Mouse (Mus musculus) stomach, postnatal 0 days (tissue): ENCODE results near the gene Clic5. TPM values are rescaled to one million over a fixed set of nuclear protein-coding genes. Genes with fewer than 3 reads are reported as not detected.

Experiments
- ATAC-seq: fragments of 200-750 bp; cut with Nextera tagmentation; 2 replicates; pipeline ENCODE4 v1.8.0; 2017; ENCODE audit not compliant: low FRiP score, low TSS enrichment
- DNase-seq: peaks from one replicate; pipeline ENCODE4 v3.0.0-alpha.2; 2016; ENCODE audit warnings: low spot score
- H3K27ac ChIP-seq: fragments of 300-500 bp; sonication (generic); replicated peaks from 2 replicates; pipeline ENCODE4 v1.5.1; 2014; ENCODE audit warnings: mild to moderate bottlenecking, control low read depth
- H3K27me3 ChIP-seq: fragments of 300-500 bp; sonication (generic); 2 replicates; pipeline ENCODE4 v1.6.1; 2014; ENCODE audit warnings: low read length; ENCODE audit not compliant: control insufficient read depth, insufficient read depth
- H3K36me3 ChIP-seq: fragments of 300-500 bp; sonication (generic); 2 replicates; pipeline ENCODE4 v1.6.1; 2014; ENCODE audit warnings: low read length, mixed read lengths; ENCODE audit not compliant: control insufficient read depth, insufficient read depth
- H3K4me1 ChIP-seq: fragments of 300-500 bp; sonication (generic); replicated peaks from 2 replicates; pipeline ENCODE4 v1.6.1; 2014; ENCODE audit warnings: antibody characterized with exemption; ENCODE audit not compliant: control insufficient read depth, insufficient read depth
- H3K4me2 ChIP-seq: fragments of 300-500 bp; sonication (generic); replicated peaks from 2 replicates; pipeline ENCODE4 v1.6.1; 2014; ENCODE audit warnings: low read depth, mild to moderate bottlenecking, control low read depth, moderate library complexity
- H3K4me3 ChIP-seq: fragments of 300-500 bp; sonication (generic); 2 replicates; pipeline ENCODE4 v1.5.1; 2014; ENCODE audit warnings: low read depth, low read length, control low read depth
- H3K9ac ChIP-seq: fragments of 300-500 bp; sonication (generic); 2 replicates; pipeline ENCODE4 v1.6.1; 2014; ENCODE audit warnings: mild to moderate bottlenecking, low read length, control low read depth, mixed read lengths
- H3K9me3 ChIP-seq: fragments of 300-500 bp; sonication (generic); 2 replicates; pipeline ENCODE4 v1.6.1; 2016; ENCODE audit warnings: low read length; ENCODE audit not compliant: control insufficient read depth
- CTCF ChIP-seq: IDR thresholded peaks from 2 replicates; pipeline ENCODE4 v1.5.1; 2016; ENCODE audit warnings: antibody characterized with exemption, low read depth, mild to moderate bottlenecking, moderate library complexity
- EP300 ChIP-seq: optimal IDR thresholded peaks from 2 replicates; pipeline ENCODE3; 2016; ENCODE audit warnings: antibody characterized with exemption
- WGBS: fragments of 180-500 bp; shearing (Covaris S2); extraction: QIAGEN DNeasy Blood & Tissue Kit; methylation state at CpG from one replicate; pipeline ENCODE4 v1.1.7; 2014; 5-methylcytosine and 5-hydroxymethylcytosine counted together
- polyA plus RNA-seq: library from polyadenylated mRNA; unstranded; fragments of >200 nt; fragmentation: Nextera tagmentation; extraction: Ambion mirVana; gene quantifications from 2 replicates; pipeline ENCODE4 v1.2.1, GENCODE M21; 2015

Gene Clic5
- polyA plus RNA-seq, 1 experiment from 2014 or later, result 3.7 TPM

GRCm38 (mm10) chr17:44165730-44166347, 22.5 kb upstream of the Clic5 start:
- WGBS, result 64% methylated on average over 11 of the region's 11 CpGs

DNA sequence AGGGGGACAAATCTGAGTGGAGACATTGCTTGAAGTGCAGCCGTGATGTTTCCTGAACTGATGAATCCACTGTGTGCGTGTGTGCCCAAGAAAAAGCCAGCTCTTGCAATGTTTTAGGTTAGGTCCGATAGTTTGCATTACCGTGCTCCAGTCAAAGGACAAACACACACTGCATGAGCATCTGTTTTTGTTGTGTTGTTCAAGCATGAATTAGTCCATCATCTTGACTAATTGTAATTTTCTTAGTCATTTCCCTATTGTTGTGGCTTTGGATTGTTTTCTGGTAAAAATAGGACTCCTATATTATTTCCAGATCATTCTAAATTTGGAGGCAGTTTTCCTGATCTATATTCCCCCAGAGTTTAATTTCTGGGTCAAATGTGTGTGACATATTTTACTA, 18.7 kb upstream of the Clic5 start:
- Histone ChIP-seq H3K27me3 (no peaks in the 10 kb centered on the region), H3K9me3 (no peaks in the 10 kb centered on the region), H3K4me2 (no peak overlapping the region), H3K27ac (no peak overlapping the region), H3K4me3 (no peak overlapping the region), H3K4me1 (no peaks in the 10 kb centered on the region), H3K9ac (no peak overlapping the region), H3K36me3 (no peaks in the 10 kb centered on the region)
- TF ChIP-seq CTCF, result no peak
- no peak for TF ChIP-seq EP300
- WGBS, result 84% methylated on average over 4 of the region's 4 CpGs
- no peak for DNase-seq
- no peak for ATAC-seq

More at GRCm38 (mm10) chr17:44165730-44166347, 22.5 kb upstream of the Clic5 start:
- ATAC-seq (peak; percentile 94), DNase-seq (peak; percentile 73)
- Histone ChIP-seq H3K4me1 (no peaks in the 10 kb centered on the region), H3K9me3 (no peaks in the 10 kb centered on the region), H3K27me3 (no peaks in the 10 kb centered on the region), H3K27ac (no peak overlapping the region), H3K4me3 (no peak overlapping the region), H3K4me2 (no peak overlapping the region), H3K36me3 (no peaks in the 10 kb centered on the region), H3K9ac (no peak overlapping the region)
- TF ChIP-seq EP300 (no peak), CTCF (peak; percentile 58)

DNA sequence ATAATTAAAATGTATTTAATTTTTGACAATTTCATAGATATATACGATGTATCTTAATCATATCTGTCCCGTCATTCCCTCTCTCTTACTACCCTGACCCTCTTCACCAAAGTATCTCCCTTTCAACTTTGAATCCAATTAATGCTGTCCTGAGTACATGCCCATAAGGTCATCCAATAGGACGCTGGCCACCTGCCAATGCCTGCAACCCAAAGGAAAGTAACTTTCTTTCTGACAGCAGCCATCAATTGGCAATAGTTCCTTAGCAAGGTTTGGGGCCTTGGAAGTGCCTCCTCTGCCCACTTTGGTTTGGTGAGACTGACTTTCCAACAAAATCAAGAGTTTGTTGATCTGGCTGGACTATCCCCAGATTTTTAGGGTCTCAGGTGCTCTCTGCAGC, 18.1 kb upstream of the Clic5 start:
- Histone ChIP-seq H3K4me1 (no peaks in the 10 kb centered on the region), H3K36me3 (no peaks in the 10 kb centered on the region), H3K9ac (no peak overlapping the region), H3K9me3 (no peaks in the 10 kb centered on the region), H3K4me2 (no peak overlapping the region), H3K27ac (no peak overlapping the region), H3K4me3 (no peak overlapping the region), H3K27me3 (no peaks in the 10 kb centered on the region)
- TF ChIP-seq CTCF, result no peak
- no peak for TF ChIP-seq EP300
- ATAC-seq, result no peak
- no peak for DNase-seq
- whole genome bisulfite sequencing, result 84% methylated on average over 3 of the region's 3 CpGs

DNA sequence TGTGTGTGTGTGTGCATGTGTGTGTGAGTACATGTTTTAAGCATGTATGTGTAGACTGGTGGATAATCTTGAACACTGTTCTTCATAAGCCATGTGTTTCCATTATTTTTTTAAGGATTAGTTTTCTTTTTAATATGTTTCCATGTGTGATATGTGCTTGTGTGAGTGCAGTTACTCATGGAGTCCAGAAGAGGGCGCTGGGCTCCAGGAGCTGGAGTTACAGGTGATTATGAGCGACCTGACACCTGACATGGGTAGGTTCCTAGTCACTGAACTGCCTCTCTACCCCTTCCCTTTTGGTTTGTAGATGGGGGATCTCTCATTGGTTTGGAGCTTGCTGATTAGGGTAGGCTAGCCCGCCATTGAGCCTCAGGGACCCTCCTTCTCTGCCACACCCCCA, 16.5 kb upstream of the Clic5 start:
- DNase-seq (no peak), ATAC-seq (no peak)
- Histone ChIP-seq H3K4me3 (no peak overlapping the region), H3K9ac (no peak overlapping the region), H3K9me3 (no peaks in the 10 kb centered on the region), H3K4me1 (no peaks in the 10 kb centered on the region), H3K36me3 (no peaks in the 10 kb centered on the region), H3K4me2 (no peak overlapping the region), H3K27ac (no peak overlapping the region), H3K27me3 (no peaks in the 10 kb centered on the region)
- TF ChIP-seq CTCF (peak; percentile 43), EP300 (no peak)
- 46% methylated on average over 3 of the region's 3 CpGs for WGBS

DNA sequence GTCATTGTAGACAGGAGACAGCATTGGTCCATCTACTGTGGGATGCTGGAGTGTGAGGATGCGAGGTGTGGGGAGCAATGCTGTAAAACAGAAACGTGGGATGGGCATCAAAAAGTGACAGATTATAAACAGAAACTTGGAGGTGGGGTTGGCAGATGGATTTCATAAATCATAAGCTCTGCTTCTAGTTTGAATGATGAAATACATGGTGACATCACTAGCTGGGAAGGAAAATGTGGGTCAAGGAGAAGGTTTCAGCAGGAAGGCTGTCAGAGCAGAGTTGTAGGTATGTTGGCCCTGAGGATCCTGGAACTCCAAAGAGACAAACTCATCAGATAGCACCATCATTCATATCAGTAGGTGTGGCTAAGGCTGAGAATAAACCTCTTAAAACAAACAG, 15.0 kb upstream of the Clic5 start:
- DNase-seq, result no peak
- Histone ChIP-seq H3K36me3 (no peaks in the 10 kb centered on the region), H3K9me3 (no peaks in the 10 kb centered on the region), H3K4me1 (no peaks in the 10 kb centered on the region), H3K27ac (no peak overlapping the region), H3K9ac (no peak overlapping the region), H3K4me2 (no peak overlapping the region), H3K4me3 (no peak overlapping the region), H3K27me3 (no peaks in the 10 kb centered on the region)
- no peak for ATAC-seq
- 52% methylated on average over 2 of the region's 2 CpGs for WGBS
- no peak for TF ChIP-seq EP300
- no peak for TF ChIP-seq CTCF

- Histone ChIP-seq H3K36me3 (no peaks in the 10 kb centered on the region), H3K9ac (no peak overlapping the region), H3K4me2 (no peak overlapping the region), H3K27me3 (no peaks in the 10 kb centered on the region), H3K9me3 (no peaks in the 10 kb centered on the region), H3K27ac (no peak overlapping the region), H3K4me3 (no peak overlapping the region), H3K4me1 (no peaks in the 10 kb centered on the region)
- DNase-seq, result no peak
- TF ChIP-seq CTCF, result no peak
- TF ChIP-seq EP300, result no peak
- 84% methylated on average over 3 of the region's 3 CpGs for WGBS
- ATAC-seq, result no peak
Measured at GRCm38 (mm10) chr17:44177291-44177690, 11.1 kb upstream of the Clic5 start.
